Mouse (Mus musculus) ES-E14 (cell line): ENCODE measurements around the gene Shroom3.

ENCODE experiments used
- CHD2 ChIP-seq: IDR thresholded peaks from 2 replicates; pipeline ENCODE4 v1.6.1; 2014; ENCODE audit warnings: mild to moderate bottlenecking, low read depth, low read length, inconsistent platforms
- HCFC1 ChIP-seq: IDR thresholded peaks from 2 replicates; pipeline ENCODE4 v1.6.1; 2012; ENCODE audit warnings: low read length, inconsistent platforms, borderline replicate concordance; ENCODE audit not compliant: insufficient read depth

DNA sequence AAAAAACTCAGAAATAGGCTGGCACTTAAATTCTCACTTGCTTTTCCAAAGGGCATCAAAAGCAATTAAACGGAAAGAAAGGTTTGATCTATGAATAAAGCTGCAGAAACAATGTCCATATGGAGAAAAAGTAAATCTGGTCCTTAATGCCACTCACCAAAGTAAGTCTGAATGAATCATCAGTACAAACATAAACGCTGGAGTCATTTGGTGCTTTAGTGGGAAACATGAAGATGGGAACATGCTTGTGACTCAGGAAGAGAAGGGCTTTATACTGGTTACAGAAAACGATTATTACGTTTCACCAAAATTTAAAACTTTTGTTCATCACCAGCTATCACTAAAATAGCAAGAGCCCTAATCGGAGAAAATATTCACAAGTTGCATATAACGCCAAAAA lies 297.2 kb downstream of the Shroom3 start:
- no peak for TF ChIP-seq HCFC1
- no peak for TF ChIP-seq CHD2
